Mouse (Mus musculus) thymus, postnatal 14 days (tissue): Measurements from ENCODE around the gene Ranbp1.

Experiments used
- DNase-seq: peaks from one replicate; pipeline ENCODE4 v3.0.0; 2021

Ranbp1 gene

GRCm38 (mm10) chr16:18233919-18234670 is 14.4 kb downstream of the Ranbp1 start:
- peak; percentile 30 for DNase-seq

- peak; percentile 74 for DNase-seq
These were observed 15.1 kb downstream of the Ranbp1 start for GRCm38 (mm10) chr16:18233451-18233850.

GRCm38 (mm10) chr16:18231451-18231850 is 17.1 kb downstream of the Ranbp1 start:
- no peak for DNase-seq

- DNase-seq = peak; percentile 62
These were observed 17.5 kb downstream of the Ranbp1 start for GRCm38 (mm10) chr16:18231047-18231446.

GRCm38 (mm10) chr16:18230617-18231016 is 17.9 kb downstream of the Ranbp1 start:
- DNase-seq = no peak

- DNase-seq = no peak
These were observed 18.9 kb downstream of the Ranbp1 start for GRCm38 (mm10) chr16:18229622-18230021.

- DNase-seq = no peak
These were observed 19.7 kb downstream of the Ranbp1 start for GRCm38 (mm10) chr16:18228856-18229255.

GRCm38 (mm10) chr16:18227897-18228422 is 20.6 kb downstream of the Ranbp1 start:
- DNase-seq = no peak

GRCm38 (mm10) chr16:18227187-18227586 is 21.3 kb downstream of the Ranbp1 start:
- peak; percentile 16 for DNase-seq

GRCm38 (mm10) chr16:18222188-18222587 is 26.3 kb downstream of the Ranbp1 start:
- no peak for DNase-seq

GRCm38 (mm10) chr16:18221543-18221898 is 27.0 kb downstream of the Ranbp1 start:
- DNase-seq = peak; percentile 53

GRCm38 (mm10) chr16:18220856-18221542 is 27.5 kb downstream of the Ranbp1 start:
- DNase-seq = peak; percentile 5

- DNase-seq = peak; percentile 77
These were observed 28.5 kb downstream of the Ranbp1 start for GRCm38 (mm10) chr16:18220001-18220400.

- DNase-seq = peak; percentile 24
These were observed 29.9 kb downstream of the Ranbp1 start for GRCm38 (mm10) chr16:18218580-18218996.

GRCm38 (mm10) chr16:18217579-18217978 is 31.0 kb downstream of the Ranbp1 start, which contains the start of gene Ccdc188:
Gene Ccdc188, plus strand, starts transcription at chr16:18217879.
- DNase-seq = no peak

GRCm38 (mm10) chr16:18214858-18215257 is 33.7 kb downstream of the Ranbp1 start:
- DNase-seq = no peak

- DNase-seq = peak; percentile 10
These were observed 34.8 kb downstream of the Ranbp1 start for GRCm38 (mm10) chr16:18213689-18214088.

- DNase-seq = peak; percentile 89
These were observed 36.9 kb downstream of the Ranbp1 start for GRCm38 (mm10) chr16:18211417-18212171.

- peak; percentile 67 for DNase-seq
These were observed 37.7 kb downstream of the Ranbp1 start for GRCm38 (mm10) chr16:18210701-18211416.

- no peak for DNase-seq
These were observed 45.0 kb downstream of the Ranbp1 start for GRCm38 (mm10) chr16:18203430-18204091.

- no peak for DNase-seq
These were observed 46.5 kb downstream of the Ranbp1 start for GRCm38 (mm10) chr16:18202061-18202460.

- no peak for DNase-seq
These were observed 46.9 kb downstream of the Ranbp1 start for GRCm38 (mm10) chr16:18201620-18202019.
